Mouse (Mus musculus) Patski (cell line): ENCODE measurements at regions not wholly inside any gene's neighbourhood (a gene's known extent, or its start where the extent isn't known, plus 50 kb on each side); places are given as distances from the start of the nearest gene placed in this dataset.

Experiments
- ATAC-seq: fragments of 100-300 bp; one replicate; pipeline ENCODE4 v1.8.0; 2021
- CTCF ChIA-PET: fragments of 350-600 bp; sonication (Branson Sonifier 250); formaldehyde crosslinking; loops from one replicate; lab custom pipeline; 2022; ENCODE audit warnings: inconsistent platforms; lab: Charles Lee
- POLR2A ChIA-PET: fragments of 350-600 bp; sonication (Branson Sonifier 250); formaldehyde crosslinking; loops from one replicate; lab custom pipeline; 2022; ENCODE audit warnings: antibody characterized with exemption, inconsistent platforms; lab: Charles Lee
- DNase-seq: peaks from one replicate; pipeline ENCODE4 v3.0.0-alpha.2; 2011; ENCODE audit warnings: low read depth, low spot score
- H3K27me3 ChIP-seq: fragments of 371-371 bp; one replicate; pipeline ENCODE4 v1.5.1; 2021
- CTCF ChIP-seq: fragments of 100-300 bp; IDR thresholded peaks from one replicate; pipeline ENCODE4 v1.5.1; 2021
- in situ Hi-C: fragments of 300-500 bp; cut with MboI; formaldehyde crosslinking; loops from 3 replicates; pipeline ENCODE4 v1.11.1; 2018; ENCODE audit warnings: low pct_unique_long_range_greater_than_20kb, mixed read lengths

- DNase-seq (no peak), ATAC-seq (no peak)
- POLR2A ChIA-PET: interaction anchor here (1.3 kb wide), 1 partner anchor 178 kb away, joined by 5 read pairs; no protein-coding TSS in a partner anchor
- CTCF ChIA-PET: interaction anchor here (1.3 to 1.6 kb wide), 2 partner anchors 8 to 178 kb away, joined by 4 to 8 read pairs; no protein-coding TSS in a partner anchor
- H3K27me3 ChIP-seq: no peaks in the 10 kb centered on the region
- in situ Hi-C loops: no loop called here
- no peak for TF ChIP-seq CTCF
Observed at GRCm38 (mm10) chr4:55711500-55712341, 179.5 kb upstream of the Klf4 start.

- TF ChIP-seq CTCF: no peak
- in situ Hi-C loops: no loop called here
- H3K27me3 ChIP-seq: no peaks in the 10 kb centered on the region
- no peak for DNase-seq
- POLR2A ChIA-PET: interaction anchor here (0.8 kb wide), 1 partner anchor 25 kb away, joined by 3 read pairs; no protein-coding TSS in a partner anchor
- CTCF ChIA-PET: interaction anchor here (1.3 to 1.8 kb wide), 2 partner anchors 9 to 511 kb away, joined by 3 to 4 read pairs; no protein-coding TSS in a partner anchor
- ATAC-seq: no peak
Observed at GRCm38 (mm10) chr4:55710476-55710875, 178.2 kb upstream of the Klf4 start.

GRCm38 (mm10) chr4:55708808-55709207 lies 176.5 kb upstream of the Klf4 start:
- TF ChIP-seq CTCF: no peak
- in situ Hi-C loops: no loop called here
- ChIA-PET POLR2A (interaction anchor here (1.2 to 1.3 kb wide), 2 partner anchors 57 to 176 kb away, joined by 4 read pairs; partner anchors contain the start of gene Klf4), CTCF (interaction anchor here (1.3 to 1.8 kb wide), 2 partner anchors 9 to 513 kb away, joined by 3 read pairs; no protein-coding TSS in a partner anchor)
- DNase-seq (no peak), ATAC-seq (no peak)
- H3K27me3 ChIP-seq: no peaks in the 10 kb centered on the region

- no peak for TF ChIP-seq CTCF
- ChIA-PET CTCF (interaction anchor here (0.8 to 1.3 kb wide), 3 partner anchors 10 to 51 kb away, joined by 3 read pairs; no protein-coding TSS in a partner anchor), POLR2A (interaction anchor here (1.0 to 1.3 kb wide), 3 partner anchors 56 to 175 kb away, joined by 4 read pairs; partner anchors contain the start of gene Klf4)
- no peaks in the 10 kb centered on the region for H3K27me3 ChIP-seq
- DNase-seq: peak; percentile 65
- in situ Hi-C loops: no loop called here
- ATAC-seq: peak; percentile 31
Observed at GRCm38 (mm10) chr4:55707916-55708315, 175.7 kb upstream of the Klf4 start.

GRCm38 (mm10) chr4:55704921-55705320 lies 172.7 kb upstream of the Klf4 start:
- in situ Hi-C loops: no loop called here
- no peak for DNase-seq
- POLR2A ChIA-PET: interaction anchor here (0.6 to 0.8 kb wide), 2 partner anchors 172 to 603 kb away, joined by 3 read pairs; no protein-coding TSS in a partner anchor

GRCm38 (mm10) chr4:55703346-55703916 lies 171.2 kb upstream of the Klf4 start:
- POLR2A ChIA-PET: no interaction called here
- in situ Hi-C loops: no loop called here
- CTCF ChIA-PET: no interaction called here
- no peaks in the 10 kb centered on the region for H3K27me3 ChIP-seq
- no peak for ATAC-seq
- DNase-seq: no peak
- no peak for TF ChIP-seq CTCF

More at GRCm38 (mm10) chr4:55704921-55705320, 172.7 kb upstream of the Klf4 start:
- CTCF ChIA-PET: no interaction called here
- no peak for TF ChIP-seq CTCF
- ATAC-seq: no peak
- H3K27me3 ChIP-seq: no peaks in the 10 kb centered on the region

- ATAC-seq (no peak), DNase-seq (no peak)
- in situ Hi-C loops: no loop called here
- H3K27me3 ChIP-seq: no peaks in the 10 kb centered on the region
- POLR2A ChIA-PET: interaction anchor here (1.0 kb wide), 1 partner anchor 21 kb away, joined by 3 read pairs; no protein-coding TSS in a partner anchor
- TF ChIP-seq CTCF: no peak
- CTCF ChIA-PET: interaction anchor here (1.5 kb wide), 1 partner anchor 46 kb away, joined by 3 read pairs; no protein-coding TSS in a partner anchor
Observed at GRCm38 (mm10) chr4:55701334-55701733, 169.1 kb upstream of the Klf4 start.

GRCm38 (mm10) chr4:55699917-55700316 lies 167.7 kb upstream of the Klf4 start:
- no peaks in the 10 kb centered on the region for H3K27me3 ChIP-seq
- ChIA-PET POLR2A (no interaction called here), CTCF (no interaction called here)
- ATAC-seq (no peak), DNase-seq (no peak)
- no peak for TF ChIP-seq CTCF
- in situ Hi-C loops: no loop called here

- CTCF ChIA-PET: no interaction called here
- ATAC-seq (no peak), DNase-seq (no peak)
- in situ Hi-C loops: no loop called here
- no peaks in the 10 kb centered on the region for H3K27me3 ChIP-seq
- POLR2A ChIA-PET: no interaction called here
- TF ChIP-seq CTCF: no peak
Observed at GRCm38 (mm10) chr4:55699161-55699560, 166.9 kb upstream of the Klf4 start.

- ChIA-PET POLR2A (no interaction called here), CTCF (no interaction called here)
- no peak for TF ChIP-seq CTCF
- H3K27me3 ChIP-seq: no peaks in the 10 kb centered on the region
- in situ Hi-C loops: no loop called here
- ATAC-seq (no peak), DNase-seq (no peak)
Observed at GRCm38 (mm10) chr4:55697108-55697507, 164.8 kb upstream of the Klf4 start.
